Mouse (Mus musculus) forebrain, embryonic 16.5 days (tissue): ENCODE results near the gene Aldh9a1. TPM values are rescaled to one million over a fixed set of nuclear protein-coding genes. Genes with fewer than 3 reads are reported as not detected.

Experiments used
- ATAC-seq: fragments of 200-750 bp; cut with Nextera tagmentation; 2 replicates; pipeline ENCODE4 v1.8.0; 2017; ENCODE audit warnings: mild to moderate bottlenecking, moderate library complexity
- H3K27ac ChIP-seq: fragments of 300-500 bp; sonication (generic); 2 replicates; pipeline ENCODE4 v1.5.1; 2014; ENCODE audit warnings: low read length, control low read depth
- H3K27me3 ChIP-seq: fragments of 300-500 bp; sonication (generic); replicated peaks from 2 replicates; pipeline ENCODE4 v1.6.1; 2014; ENCODE audit warnings: low read length; ENCODE audit not compliant: control insufficient read depth, insufficient read depth
- H3K36me3 ChIP-seq: fragments of 300-500 bp; sonication (generic); 2 replicates; pipeline ENCODE4 v1.6.1; 2014; ENCODE audit not compliant: control insufficient read depth, insufficient read depth
- H3K4me1 ChIP-seq: fragments of 300-500 bp; sonication (generic); replicated peaks from 2 replicates; pipeline ENCODE4 v1.6.1; 2014; ENCODE audit warnings: low read length; ENCODE audit not compliant: control insufficient read depth, insufficient read depth
- H3K4me2 ChIP-seq: fragments of 300-500 bp; sonication (generic); 2 replicates; pipeline ENCODE4 v1.6.1; 2014; ENCODE audit warnings: mild to moderate bottlenecking, low read length, control low read depth
- H3K4me3 ChIP-seq: fragments of 300-500 bp; sonication (generic); replicated peaks from 2 replicates; pipeline ENCODE4 v1.5.1; 2014; ENCODE audit warnings: mild to moderate bottlenecking, low read length, control low read depth
- H3K9ac ChIP-seq: fragments of 300-500 bp; sonication (generic); replicated peaks from 2 replicates; pipeline ENCODE4 v1.6.1; 2014; ENCODE audit warnings: low read depth, low read length, control low read depth
- H3K9me3 ChIP-seq: fragments of 300-500 bp; sonication (generic); 2 replicates; pipeline ENCODE4 v1.6.1; 2016; ENCODE audit warnings: low read length; ENCODE audit not compliant: control insufficient read depth
- WGBS: fragments of 180-500 bp; shearing (Covaris S2); extraction: QIAGEN DNeasy Blood & Tissue Kit; methylation state at CpG from one replicate; pipeline ENCODE4 v1.1.7; 2014; 5-methylcytosine and 5-hydroxymethylcytosine counted together
- polyA plus RNA-seq: library from polyadenylated mRNA; unstranded; fragments of >200 nt; fragmentation: Nextera tagmentation; extraction: Ambion mirVana; gene quantifications from 2 replicates; pipeline ENCODE4 v1.2.1, GENCODE M21; 2015

The Aldh9a1 gene
- polyA plus RNA-seq, 1 experiment from 2014 or later, result 32.6 TPM

GRCm38 (mm10) chr1:167386466-167386865 is 36.7 kb downstream of the Aldh9a1 start:
- Histone ChIP-seq H3K27me3 (no peaks in the 10 kb centered on the region), H3K9me3 (no peaks in the 10 kb centered on the region), H3K4me1 (0 out of 2 replicates have a peak, but pooled peaks cover 2% of the 10 kb centered on the region), H3K4me3 (no peak overlapping the region), H3K27ac (no peak overlapping the region), H3K9ac (no peak overlapping the region), H3K36me3 (no peaks in the 10 kb centered on the region), H3K4me2 (no peak overlapping the region)
- WGBS, result 59% methylated on average over 2 of the region's 2 CpGs
- ATAC-seq, result no peak

GRCm38 (mm10) chr1:167387310-167387709 is 37.5 kb downstream of the Aldh9a1 start:
- WGBS, result 92% methylated on average over 2 of the region's 2 CpGs
- H3K4me2 ChIP-seq, result no peak overlapping the region
- no peak for ATAC-seq
- no peak overlapping the region for H3K27ac ChIP-seq
- H3K9me3 ChIP-seq, result no peaks in the 10 kb centered on the region
- H3K4me1 ChIP-seq, result peaks cover 2% of the 10 kb centered on the region; the same call in 1 of the 2 replicates
- H3K4me3 ChIP-seq, result no peak overlapping the region
- H3K9ac ChIP-seq, result no peak overlapping the region
- no peaks in the 10 kb centered on the region for H3K36me3 ChIP-seq
- no peaks in the 10 kb centered on the region; the same call in 1 of the 2 replicates for H3K27me3 ChIP-seq

GRCm38 (mm10) chr1:167387796-167388195 is 38.0 kb downstream of the Aldh9a1 start:
- 85% methylated on average over 3 of the region's 3 CpGs for WGBS
- H3K36me3 ChIP-seq, result no peaks in the 10 kb centered on the region
- H3K27me3 ChIP-seq, result no peaks in the 10 kb centered on the region; the same call in 1 of the 2 replicates
- ATAC-seq, result no peak
- H3K4me2 ChIP-seq, result no peak overlapping the region
- no peak overlapping the region for H3K9ac ChIP-seq
- H3K27ac ChIP-seq, result no peak overlapping the region
- peaks cover 5% of the 10 kb centered on the region for H3K4me1 ChIP-seq
- no peak overlapping the region for H3K4me3 ChIP-seq
- no peaks in the 10 kb centered on the region for H3K9me3 ChIP-seq

GRCm38 (mm10) chr1:167388571-167388970 is 38.8 kb downstream of the Aldh9a1 start:
- no peaks in the 10 kb centered on the region for H3K9me3 ChIP-seq
- H3K4me1 ChIP-seq, result peaks cover 8% of the 10 kb centered on the region
- no peaks in the 10 kb centered on the region for H3K36me3 ChIP-seq
- WGBS, result 79% methylated on average over 6 of the region's 6 CpGs
- H3K4me2 ChIP-seq, result no peak overlapping the region
- no peaks in the 10 kb centered on the region; the same call in 1 of the 2 replicates for H3K27me3 ChIP-seq
- no peak for ATAC-seq
- no peak overlapping the region for H3K27ac ChIP-seq
- H3K9ac ChIP-seq, result no peak overlapping the region
- no peak overlapping the region for H3K4me3 ChIP-seq

GRCm38 (mm10) chr1:167389584-167389983 is 39.8 kb downstream of the Aldh9a1 start:
- H3K4me3 ChIP-seq, result no peak overlapping the region
- H3K9ac ChIP-seq, result no peak overlapping the region
- no peak overlapping the region for H3K27ac ChIP-seq
- no peaks in the 10 kb centered on the region; the same call in 1 of the 2 replicates for H3K27me3 ChIP-seq
- 95% methylated on average over 7 of the region's 7 CpGs for WGBS
- H3K36me3 ChIP-seq, result no peaks in the 10 kb centered on the region
- ATAC-seq, result no peak
- no peak overlapping the region for H3K4me2 ChIP-seq
- no peaks in the 10 kb centered on the region for H3K9me3 ChIP-seq
- peaks cover 10% of the 10 kb centered on the region for H3K4me1 ChIP-seq

- ATAC-seq, result no peak
- 72% methylated on average over 4 of the region's 4 CpGs for WGBS
- no peak overlapping the region for H3K4me3 ChIP-seq
- no peak overlapping the region for H3K9ac ChIP-seq
- peaks cover 11% of the 10 kb centered on the region for H3K4me1 ChIP-seq
- no peaks in the 10 kb centered on the region for H3K9me3 ChIP-seq
- no peaks in the 10 kb centered on the region for H3K36me3 ChIP-seq
- no peak overlapping the region for H3K4me2 ChIP-seq
- no peak overlapping the region for H3K27ac ChIP-seq
- H3K27me3 ChIP-seq, result no peaks in the 10 kb centered on the region; the same call in 1 of the 2 replicates
Measured at GRCm38 (mm10) chr1:167390381-167390780, 40.6 kb downstream of the Aldh9a1 start.

GRCm38 (mm10) chr1:167391241-167391640 is 41.5 kb downstream of the Aldh9a1 start:
- H3K27ac ChIP-seq, result no peak overlapping the region
- peaks cover 11% of the 10 kb centered on the region for H3K4me1 ChIP-seq
- H3K27me3 ChIP-seq, result peaks cover 3% of the 10 kb centered on the region
- no peak for ATAC-seq
- 67% methylated on average over 6 of the region's 6 CpGs for WGBS
- no peak overlapping the region for H3K9ac ChIP-seq
- H3K9me3 ChIP-seq, result no peaks in the 10 kb centered on the region
- no peak overlapping the region for H3K4me3 ChIP-seq
- no peak overlapping the region for H3K4me2 ChIP-seq
- H3K36me3 ChIP-seq, result no peaks in the 10 kb centered on the region

GRCm38 (mm10) chr1:167392031-167392640 is 42.3 kb downstream of the Aldh9a1 start:
- 44% methylated on average over 2 of the region's 2 CpGs for WGBS
- no peak overlapping the region for H3K9ac ChIP-seq

GRCm38 (mm10) chr1:167392687-167393086 is 42.9 kb downstream of the Aldh9a1 start:
- H3K27ac ChIP-seq, result no peak overlapping the region
- no peaks in the 10 kb centered on the region for H3K9me3 ChIP-seq
- no peak for ATAC-seq

More at GRCm38 (mm10) chr1:167392031-167392640, 42.3 kb downstream of the Aldh9a1 start:
- H3K4me3 ChIP-seq, result peak overlapping the region; percentile 62
- H3K36me3 ChIP-seq, result no peaks in the 10 kb centered on the region
- peak overlapping the region; percentile 73 for H3K4me2 ChIP-seq
- no peak for ATAC-seq
- peaks cover 11% of the 10 kb centered on the region for H3K4me1 ChIP-seq
- H3K9me3 ChIP-seq, result no peaks in the 10 kb centered on the region
- H3K27ac ChIP-seq, result no peak overlapping the region
- H3K27me3 ChIP-seq, result peaks cover 3% of the 10 kb centered on the region

More at GRCm38 (mm10) chr1:167392687-167393086, 42.9 kb downstream of the Aldh9a1 start:
- WGBS, result 14% methylated on average over 8 of the region's 8 CpGs
- Histone ChIP-seq H3K4me3 (peak overlapping the region; percentile 62), H3K4me1 (peaks cover 11% of the 10 kb centered on the region), H3K27me3 (peaks cover 3% of the 10 kb centered on the region), H3K36me3 (no peaks in the 10 kb centered on the region), H3K4me2 (peak overlapping the region; percentile 73), H3K9ac (no peak overlapping the region; the same call in 1 of the 2 replicates)
